Mouse (Mus musculus) testis, postnatal 14 days (tissue): ENCODE measurements around the gene Ccdc155.
A peak's percentile ranks its signal among the peaks of the same experiment; 100 is the strongest.
"Not testable (repeated sequence)": the region's sequence is repeated elsewhere in the genome, so short reads cannot be mapped to it uniquely, and the experiment has no call there.

Experiments
- DNase-seq: peaks from one replicate; pipeline ENCODE4 v3.0.0; 2021; ENCODE audit warnings: low spot score

Gene Ccdc155

GRCm38 (mm10) chr7:45163735-45164490, 40.8 kb downstream of the Ccdc155 start, which contains the start of gene Slc17a7:
Gene Slc17a7, plus strand, starts transcription at chr7:45163949.
- peak; percentile 68 for DNase-seq

GRCm38 (mm10) chr7:45162996-45163615, 41.6 kb downstream of the Ccdc155 start:
- DNase-seq = no peak

- no peak for DNase-seq
Observed at GRCm38 (mm10) chr7:45162551-45162950, 42.1 kb downstream of the Ccdc155 start.

- peak; percentile 89 for DNase-seq
Observed at GRCm38 (mm10) chr7:45161612-45162473, 42.8 kb downstream of the Ccdc155 start.

GRCm38 (mm10) chr7:45160866-45161265, 43.8 kb downstream of the Ccdc155 start:
- DNase-seq = no peak

- no peak for DNase-seq
Observed at GRCm38 (mm10) chr7:45160316-45160800, 44.3 kb downstream of the Ccdc155 start.

- DNase-seq = no peak
Observed at GRCm38 (mm10) chr7:45158991-45159390, 45.7 kb downstream of the Ccdc155 start.

- DNase-seq = no peak
Observed at GRCm38 (mm10) chr7:45157459-45157858, 47.2 kb downstream of the Ccdc155 start.

- no peak for DNase-seq
Observed at GRCm38 (mm10) chr7:45156206-45156605, 48.5 kb downstream of the Ccdc155 start.

GRCm38 (mm10) chr7:45155590-45155989, 49.1 kb downstream of the Ccdc155 start:
- no peak for DNase-seq

- DNase-seq = no peak
Observed at GRCm38 (mm10) chr7:45154993-45155514, 49.6 kb downstream of the Ccdc155 start.

- DNase-seq = peak; percentile 97
Observed at GRCm38 (mm10) chr7:45154096-45154992, 50.3 kb downstream of the Ccdc155 start, which contains the start of the genes Pih1d1 and Aldh16a1. Gene Pih1d1, plus strand, starts transcription at chr7:45154303. Gene Aldh16a1, minus strand, starts transcription at chr7:45154584.

- DNase-seq = no peak
Observed at GRCm38 (mm10) chr7:45153586-45153985, 51.1 kb downstream of the Ccdc155 start.

GRCm38 (mm10) chr7:45153052-45153451, 51.6 kb downstream of the Ccdc155 start:
- not testable (repeated sequence) for DNase-seq

- DNase-seq = no peak
Observed at GRCm38 (mm10) chr7:45151303-45151702, 53.4 kb downstream of the Ccdc155 start.

- no peak for DNase-seq
Observed at GRCm38 (mm10) chr7:45150321-45150720, 54.4 kb downstream of the Ccdc155 start.

GRCm38 (mm10) chr7:45149545-45149944, 55.1 kb downstream of the Ccdc155 start:
- no peak for DNase-seq

- no peak for DNase-seq
Observed at GRCm38 (mm10) chr7:45148534-45149098, 56.1 kb downstream of the Ccdc155 start.

- no peak for DNase-seq
Observed at GRCm38 (mm10) chr7:45147899-45148298, 56.8 kb downstream of the Ccdc155 start.

- no peak for DNase-seq
Observed at GRCm38 (mm10) chr7:45147267-45147666, 57.4 kb downstream of the Ccdc155 start.

- DNase-seq = no peak
Observed at GRCm38 (mm10) chr7:45145460-45145859, 59.2 kb downstream of the Ccdc155 start.
